Mouse (Mus musculus): ENCODE results near the gene Sptbn1.
"Not testable (repeated sequence)": the region's sequence is repeated elsewhere in the genome, so short reads cannot be mapped to it uniquely, and the experiment has no call there.

The Sptbn1 gene

DNA sequence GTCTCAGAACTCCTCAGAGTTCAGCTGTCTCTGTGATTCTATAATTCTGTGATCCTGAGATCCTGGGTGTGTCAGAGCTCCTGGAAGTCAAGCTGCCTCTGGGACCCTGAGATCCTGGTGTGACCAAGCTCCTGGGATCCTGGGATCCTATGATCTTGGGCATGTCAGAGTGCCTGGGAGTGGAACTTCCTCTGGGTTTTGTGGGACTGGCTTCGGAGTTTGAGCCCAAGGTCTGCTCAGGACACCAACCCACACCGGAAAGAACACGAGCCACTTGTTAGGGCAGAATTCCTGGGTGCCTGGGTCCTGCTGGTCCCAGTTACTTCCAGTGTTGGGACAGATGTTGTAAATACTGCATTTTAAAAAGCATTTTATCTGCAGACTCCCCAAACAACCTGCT, 12.8 kb downstream of the Sptbn1 start:
- DNase-seq (ENCODE audit: low spot score), result not testable (repeated sequence)

DNA sequence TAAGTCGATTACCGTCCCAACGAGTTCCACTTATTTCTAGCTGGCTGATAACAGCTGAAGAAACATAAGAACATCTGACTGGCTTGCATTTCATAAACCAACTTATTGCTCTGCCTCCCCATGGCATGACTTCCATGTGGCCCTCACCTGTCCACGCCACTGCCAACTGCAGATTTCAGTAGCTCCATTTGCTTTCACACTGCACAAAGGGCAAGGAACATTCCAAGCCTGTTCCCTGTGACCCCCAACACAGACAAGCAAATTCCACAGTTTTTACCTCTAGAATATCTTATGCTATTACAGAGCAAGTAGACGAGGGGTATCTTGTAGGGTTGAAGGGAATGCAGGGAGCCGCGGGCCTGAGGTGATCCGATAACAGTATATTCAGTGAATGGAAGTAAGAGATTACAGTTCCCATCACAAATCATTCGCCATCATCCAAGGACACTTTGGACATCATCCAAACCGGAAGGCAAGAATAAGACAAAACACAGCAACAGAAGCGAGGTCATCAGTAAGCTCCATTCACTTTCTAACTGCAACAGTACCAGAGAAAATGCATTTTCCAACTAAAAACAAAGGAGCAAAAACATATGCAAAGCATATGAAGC, 16.6 kb downstream of the Sptbn1 start:
- no peak for DNase-seq (ENCODE audit: low spot score)

GRCm38 (mm10) chr11:30249452-30250016, 18.4 kb downstream of the Sptbn1 start:
- DNase-seq (ENCODE audit: low spot score), result no peak

DNA sequence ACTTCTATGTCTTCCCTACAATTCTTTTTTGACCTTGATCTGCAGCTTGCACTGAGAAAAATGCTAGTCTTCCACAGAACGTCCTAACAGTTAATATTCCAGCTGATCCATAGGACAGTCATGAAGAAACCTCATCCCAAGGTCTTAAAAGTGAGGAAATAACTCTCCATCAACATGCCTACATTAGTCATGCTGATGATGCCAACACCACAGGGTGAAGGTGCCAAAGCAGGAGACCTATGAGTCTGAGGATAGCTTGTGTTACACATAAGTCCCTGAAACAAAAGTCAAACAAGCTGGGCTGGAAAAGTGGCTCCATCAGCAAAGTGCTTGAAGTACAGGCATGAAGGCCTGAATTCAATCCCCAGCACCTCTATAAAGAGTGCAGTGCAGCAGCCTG, 20.9 kb downstream of the Sptbn1 start:
- DNase-seq (ENCODE audit: low spot score), result no peak

DNA sequence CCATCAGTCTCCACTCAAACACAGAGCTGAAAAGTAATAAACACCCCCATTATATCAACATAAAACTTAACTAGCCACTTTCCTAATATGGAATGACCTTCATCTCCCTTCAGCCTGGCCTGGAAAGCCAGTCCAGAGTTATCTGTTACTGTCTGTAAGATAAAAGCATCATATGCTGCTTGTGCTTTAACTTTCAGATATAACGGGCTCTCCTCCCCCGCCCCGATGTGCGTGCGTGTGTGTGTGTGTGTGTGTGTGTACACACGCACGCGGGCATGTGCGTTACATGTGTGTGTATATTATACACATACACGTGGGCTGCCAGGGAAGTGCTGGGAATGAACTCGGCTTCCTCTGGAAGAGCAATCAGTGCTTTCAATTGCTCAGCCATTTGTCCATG, 21.8 kb downstream of the Sptbn1 start:
- DNase-seq (ENCODE audit: low spot score), result no peak

DNA sequence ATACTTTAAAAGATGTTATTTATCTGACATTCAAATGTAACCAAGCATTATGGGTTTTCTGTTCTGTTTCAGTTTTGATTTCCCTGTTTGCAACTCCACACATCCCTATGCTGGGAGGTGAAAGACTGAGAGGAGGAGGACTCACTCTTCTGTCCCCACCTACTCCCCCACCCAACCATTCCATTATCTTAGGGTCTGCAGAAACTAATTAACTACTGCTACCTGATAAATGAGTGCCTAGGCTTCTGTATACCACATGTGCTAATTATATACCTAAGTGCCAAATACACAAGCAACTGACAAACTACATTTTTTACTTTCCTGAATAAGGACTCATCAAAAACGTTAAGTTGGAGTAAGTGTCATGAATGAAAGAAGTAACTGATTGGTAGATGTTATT, 23.8 kb downstream of the Sptbn1 start:
- DNase-seq (ENCODE audit: low spot score), result no peak

DNA sequence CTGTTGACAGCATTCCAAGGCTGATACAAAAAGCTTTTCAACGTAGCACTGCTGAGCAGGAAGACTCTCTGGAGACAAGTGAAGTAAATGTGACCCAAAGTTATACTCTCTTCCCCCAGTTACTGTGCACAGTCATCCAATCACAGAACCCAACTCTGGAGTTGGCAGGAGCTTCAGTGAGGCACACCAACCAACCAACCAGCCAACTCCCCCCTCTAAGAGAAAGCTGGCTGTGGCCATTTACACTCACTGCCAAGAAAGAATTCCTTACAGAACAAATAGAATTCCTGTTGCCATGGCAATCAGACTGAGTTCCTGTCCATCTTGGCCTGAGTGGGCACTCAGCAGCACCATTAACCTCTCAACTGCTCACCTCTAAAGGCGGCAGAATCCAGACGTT, 24.4 kb downstream of the Sptbn1 start:
- peak; percentile 80 for DNase-seq (ENCODE audit: low spot score)

GRCm38 (mm10) chr11:30240861-30241260, 27.1 kb downstream of the Sptbn1 start:
- DNase-seq (ENCODE audit: low spot score), result no peak

DNA sequence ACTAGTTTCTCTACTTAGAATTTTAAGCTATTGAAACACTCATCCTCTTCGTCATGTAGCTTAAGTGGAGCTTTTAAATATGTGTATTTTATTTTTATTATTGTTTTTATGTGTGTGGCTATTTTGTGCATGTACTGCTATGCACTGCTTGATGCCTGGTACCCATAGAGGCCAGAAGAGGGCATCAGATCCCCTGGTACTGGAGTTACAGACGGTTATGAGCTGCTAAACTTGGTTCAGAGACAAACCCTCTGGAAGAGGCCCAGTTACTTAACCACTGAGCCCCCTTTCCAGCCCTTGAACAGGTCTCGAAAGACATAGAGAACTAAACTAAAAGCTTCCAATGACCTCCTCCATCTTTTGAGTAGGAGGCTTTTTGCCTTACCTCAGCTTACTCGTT, 30.0 kb downstream of the Sptbn1 start:
- peak; percentile 51 for DNase-seq (ENCODE audit: low spot score)

DNA sequence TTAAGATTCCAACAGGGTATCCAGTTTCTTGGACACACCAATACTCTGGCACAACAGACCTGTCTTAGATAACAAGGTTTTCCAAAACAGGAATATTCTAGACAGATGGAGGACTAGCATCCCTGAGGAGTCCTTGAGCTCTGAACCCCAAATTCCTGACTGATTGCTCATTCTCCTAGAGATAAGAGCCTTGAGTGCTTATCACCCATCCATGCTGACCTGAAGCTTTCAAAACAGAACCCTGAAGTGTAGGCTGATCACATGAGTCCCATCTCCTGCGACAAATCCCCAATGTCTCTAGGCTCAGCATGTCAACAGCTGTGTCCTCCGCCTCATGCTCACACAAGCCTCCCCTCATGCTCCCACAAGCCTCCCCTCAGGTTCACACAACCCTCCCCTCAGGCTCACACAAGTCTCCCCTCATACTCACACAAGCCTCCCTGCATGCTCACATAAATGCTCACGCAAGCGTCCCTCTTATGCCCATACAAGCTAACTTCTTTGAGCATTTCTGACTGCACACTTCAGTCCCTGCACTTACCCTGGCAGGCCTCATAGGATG, 31.2 kb downstream of the Sptbn1 start:
- DNase-seq (ENCODE audit: low spot score), result no peak

- DNase-seq (ENCODE audit: low spot score), result no peak
Measured at GRCm38 (mm10) chr11:30235666-30236065, 32.3 kb downstream of the Sptbn1 start.

DNA sequence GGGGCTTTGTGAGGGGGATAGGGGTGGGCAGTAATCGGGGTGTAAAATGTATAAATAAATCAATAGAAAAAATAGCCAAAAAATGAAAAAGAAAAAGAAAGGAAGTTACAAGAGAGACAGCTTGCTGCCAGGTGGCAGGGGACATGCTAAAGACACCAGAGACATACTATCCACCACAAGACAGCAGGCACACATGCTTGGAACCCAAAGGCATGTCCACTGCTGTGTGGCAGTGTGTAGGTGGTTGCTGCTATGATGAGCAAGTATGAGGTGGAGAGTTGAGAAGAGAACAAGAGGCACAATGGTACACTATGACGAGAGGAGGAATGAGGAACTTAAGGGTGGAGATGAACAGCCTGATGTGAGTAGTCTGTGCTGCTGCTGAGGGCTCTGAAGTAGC, 32.8 kb downstream of the Sptbn1 start:
- no peak for DNase-seq (ENCODE audit: low spot score)

GRCm38 (mm10) chr11:30233946-30234345, 34.0 kb downstream of the Sptbn1 start:
- no peak for DNase-seq (ENCODE audit: low spot score)

DNA sequence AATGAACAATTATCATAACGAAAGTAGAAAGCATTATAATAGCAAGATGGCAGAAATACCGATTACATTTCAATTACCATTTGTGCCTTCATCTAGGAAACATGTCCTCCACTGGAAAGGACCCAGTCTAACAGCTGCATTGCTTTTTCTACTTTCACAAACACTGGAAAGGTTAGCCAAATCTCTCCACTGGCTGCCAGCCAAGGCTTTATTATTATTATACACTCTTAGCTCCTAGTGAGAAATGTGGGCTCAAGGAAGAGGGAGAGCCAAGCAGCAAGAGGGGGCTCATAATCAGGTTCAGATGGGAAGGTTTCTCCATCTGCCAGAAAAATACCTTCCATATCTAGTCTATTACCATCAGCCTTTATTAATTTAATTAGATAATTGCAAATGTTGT, 35.9 kb downstream of the Sptbn1 start:
- DNase-seq (ENCODE audit: low spot score), result peak; percentile 67

DNA sequence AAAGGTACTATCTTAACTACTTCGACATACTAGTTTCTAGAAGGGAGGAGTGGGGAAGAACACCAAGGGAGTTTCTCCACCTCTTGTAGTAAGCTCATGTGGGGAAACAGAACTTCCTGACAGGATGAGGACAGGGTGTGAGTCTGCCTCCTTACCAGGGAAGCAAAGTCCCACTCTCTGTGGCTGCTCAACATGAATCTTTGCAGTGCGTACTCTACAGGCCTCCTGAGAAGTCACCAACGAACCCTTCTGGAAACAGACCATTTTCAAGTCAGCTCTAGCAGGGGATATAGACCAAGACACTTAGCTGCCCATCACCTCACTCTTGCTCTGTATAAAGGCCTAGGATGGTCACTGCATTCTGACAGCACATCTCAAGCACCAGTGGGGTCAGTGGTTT, 36.6 kb downstream of the Sptbn1 start:
- DNase-seq (ENCODE audit: low spot score), result no peak

- no peak for DNase-seq (ENCODE audit: low spot score)
Measured at GRCm38 (mm10) chr11:30230330-30230771, 37.6 kb downstream of the Sptbn1 start.

DNA sequence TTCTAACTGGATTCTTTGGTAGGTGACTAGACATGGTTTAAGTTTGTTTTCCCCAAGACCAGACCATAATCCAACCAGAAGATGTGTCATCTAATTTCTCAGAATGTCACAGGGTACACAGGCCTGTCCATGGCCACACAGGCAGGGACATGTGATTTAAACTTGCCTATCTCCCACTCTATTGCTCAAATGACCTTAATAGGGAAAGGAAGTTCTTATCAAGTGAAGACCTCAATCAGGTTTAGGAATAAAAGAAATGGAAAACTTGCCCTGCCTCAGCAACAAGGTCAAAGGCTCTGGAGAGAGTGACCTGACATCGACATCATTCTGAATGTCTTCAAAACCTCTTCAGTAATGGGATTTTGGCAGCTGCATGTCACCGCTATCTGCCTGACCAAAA, 41.2 kb downstream of the Sptbn1 start:
- DNase-seq (ENCODE audit: low spot score), result no peak

GRCm38 (mm10) chr11:30224599-30224998, 43.4 kb downstream of the Sptbn1 start:
- DNase-seq (ENCODE audit: low spot score), result no peak

DNA sequence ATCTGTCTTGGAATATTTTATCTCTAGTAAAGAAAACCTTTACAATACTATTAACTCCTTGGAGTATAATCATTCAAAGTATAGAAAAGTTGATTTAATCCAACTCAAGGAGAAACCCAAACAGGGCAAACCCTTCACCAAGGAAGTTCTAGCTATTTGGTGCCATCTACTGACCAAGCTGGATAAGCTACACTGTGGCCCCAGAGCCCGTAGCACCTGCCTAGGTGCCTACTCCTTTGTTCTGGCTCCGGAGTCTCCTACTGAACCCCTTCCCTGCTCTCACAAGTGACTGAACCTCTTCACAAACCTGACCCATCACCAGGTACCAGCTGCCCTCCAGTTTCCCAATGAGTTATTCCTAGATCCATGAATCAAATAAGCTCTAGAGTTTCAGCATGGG, 45.3 kb downstream of the Sptbn1 start:
- no peak for DNase-seq (ENCODE audit: low spot score)

DNA sequence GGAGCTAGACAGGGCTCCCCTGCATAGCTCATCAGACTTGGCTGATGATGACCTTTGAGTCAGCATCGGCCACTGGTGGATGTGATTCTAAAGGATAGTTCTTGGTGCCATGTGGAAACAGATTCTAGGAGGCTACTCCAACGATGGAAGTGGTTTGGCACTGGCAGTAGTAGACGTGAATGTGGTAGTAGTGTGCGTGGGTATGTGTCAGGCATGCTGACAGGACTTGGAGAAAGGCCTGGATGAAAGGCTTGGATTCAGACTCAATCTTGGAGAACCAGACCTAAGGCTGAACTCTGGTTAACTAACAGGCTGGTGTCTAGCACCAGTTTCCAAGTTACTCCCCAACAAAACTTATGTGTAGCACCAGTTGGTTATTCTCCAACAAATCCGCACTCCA, 46.9 kb downstream of the Sptbn1 start:
- no peak for DNase-seq (ENCODE audit: low spot score)

DNA sequence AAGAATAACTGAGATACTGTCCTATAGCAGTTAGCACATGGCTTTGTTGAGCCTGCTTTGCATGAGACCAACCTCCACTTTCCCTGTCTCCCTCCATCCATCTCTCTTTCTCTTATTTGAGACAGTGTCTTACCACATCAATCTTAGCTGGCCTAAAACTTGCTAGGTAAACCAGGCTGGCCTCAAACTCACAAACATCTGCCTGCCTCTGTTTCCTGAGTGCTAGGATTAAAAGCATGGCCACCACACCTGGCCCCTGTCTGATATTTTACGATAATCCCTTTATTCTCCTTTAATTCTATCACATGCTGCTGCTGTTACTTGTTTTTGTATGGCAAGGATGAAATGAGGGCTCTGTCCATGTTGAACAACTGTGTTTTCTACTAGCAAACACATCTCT, 49.6 kb downstream of the Sptbn1 start:
- no peak for DNase-seq (ENCODE audit: low spot score)

DNA sequence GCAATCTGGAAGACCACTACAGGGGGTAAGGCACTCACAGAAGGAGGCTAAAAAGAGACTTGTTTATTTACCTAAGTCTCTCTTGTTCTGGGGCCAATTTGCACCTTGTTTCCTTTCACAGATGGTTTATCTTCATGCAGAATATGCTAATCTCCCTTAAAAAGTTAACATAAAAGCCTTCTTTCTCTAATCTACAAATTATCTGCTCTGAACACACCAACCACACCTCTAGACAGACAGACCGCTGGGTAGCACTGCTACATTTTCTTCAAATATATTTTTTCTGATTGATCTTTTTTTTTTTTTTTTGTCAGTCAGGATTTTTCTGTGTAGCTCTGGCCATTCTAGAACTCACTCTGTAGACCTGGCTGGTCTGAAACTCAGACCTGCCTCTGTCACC, 50.5 kb downstream of the Sptbn1 start:
- DNase-seq (ENCODE audit: low spot score), result no peak

DNA sequence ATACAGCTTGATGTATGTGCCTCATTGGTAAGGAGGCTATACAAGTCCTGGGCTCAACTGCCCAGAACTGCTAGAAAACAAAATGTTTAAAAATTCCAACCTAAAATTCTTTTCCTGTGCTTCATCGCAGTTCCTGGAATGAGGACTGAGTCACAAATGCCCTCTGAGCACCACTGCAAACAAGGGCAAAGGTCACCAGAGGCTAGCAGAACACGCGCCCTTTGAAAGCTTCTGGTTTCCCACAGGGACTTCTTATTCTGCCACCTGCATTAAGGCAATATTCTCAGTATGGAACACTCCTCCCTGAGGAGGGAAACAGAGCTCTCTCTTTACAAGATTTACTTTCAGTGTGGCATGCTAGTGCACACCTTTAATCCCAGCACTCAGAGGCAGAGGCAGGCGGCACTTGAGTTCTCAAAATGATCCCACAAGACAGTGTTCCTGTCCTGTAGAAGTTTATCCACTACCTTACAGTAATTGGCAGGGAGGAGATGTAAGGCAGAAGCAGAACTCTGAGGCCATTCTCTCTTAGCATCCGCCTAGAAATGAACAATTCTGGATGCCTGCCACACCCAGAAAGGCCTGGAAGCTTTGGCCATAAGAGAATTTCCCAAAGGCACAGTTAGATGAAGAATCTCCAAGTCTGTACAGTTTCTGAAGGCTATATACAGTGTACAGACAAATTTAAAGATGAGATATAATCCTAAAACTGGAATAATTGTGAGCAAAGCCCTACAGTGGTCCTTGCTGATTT, 56.1 kb downstream of the Sptbn1 start:
- DNase-seq (ENCODE audit: low spot score), result no peak
